Mouse (Mus musculus): ENCODE measurements at regions not wholly inside any gene's neighbourhood (a gene's known extent, or its start where the extent isn't known, plus 50 kb on each side); places are given as distances from the start of the nearest gene placed in this dataset.
"Not testable (repeated sequence)": the region's sequence is repeated elsewhere in the genome, so short reads cannot be mapped to it uniquely, and the experiment has no call there.

DNA sequence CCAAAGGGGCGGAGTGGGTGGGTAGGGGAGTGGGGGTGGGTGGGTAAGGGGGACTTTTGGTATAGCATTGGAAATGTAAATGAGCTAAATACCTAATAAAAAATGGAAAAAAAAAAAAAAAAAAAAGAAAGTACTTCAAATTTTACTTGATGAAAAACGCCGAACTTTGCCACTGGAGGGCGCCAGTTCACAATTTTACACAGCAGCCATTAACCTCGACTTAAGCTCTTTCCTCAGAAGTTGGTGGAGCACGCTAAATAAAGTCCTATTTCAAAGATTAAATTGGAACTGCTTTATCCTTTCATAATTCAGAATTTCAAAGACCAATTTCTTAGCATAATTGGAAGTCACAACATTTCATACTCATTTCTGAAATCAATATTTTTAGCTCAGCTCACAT is 272.7 kb upstream of the Pdzrn3 start:
- H3K4me3 ChIP-seq (ENCODE audit: insufficient read depth, low read length) = not testable (repeated sequence)

DNA sequence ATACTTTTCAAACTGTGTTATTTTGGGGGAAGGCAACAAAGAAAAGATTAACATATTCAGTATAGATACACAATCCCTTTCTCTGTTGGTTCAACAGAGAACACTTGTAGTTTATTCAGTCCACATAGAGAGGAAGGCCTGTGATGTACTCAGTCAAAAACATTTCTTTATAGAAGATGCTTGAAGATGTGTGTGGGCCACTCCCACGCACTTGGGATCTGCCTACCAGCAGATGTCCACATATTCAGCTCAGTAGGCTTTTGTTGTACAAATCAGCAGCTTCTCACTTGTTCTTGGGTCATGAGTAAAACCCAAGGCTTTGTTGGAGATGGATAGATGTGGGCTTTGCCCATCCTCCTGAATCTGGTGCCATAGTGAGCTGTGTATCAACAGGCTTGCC is 239.6 kb upstream of the Pdzrn3 start:
- Histone ChIP-seq H3K27ac (ENCODE audit: insufficient read depth, low read length) (no peak overlapping the region), H3K4me3 (ENCODE audit: insufficient read depth, low read length) (no peak overlapping the region), H3K4me1 (ENCODE audit: control insufficient read depth, insufficient read depth, low read length) (no peaks in the 10 kb centered on the region)
- TF ChIP-seq POLR2A (IDR thresholded peaks at IDR 0.05; ENCODE audit: extremely low read depth, insufficient read depth, low read length) (no peak), CTCF (IDR thresholded peaks at IDR 0.05; ENCODE audit: extremely low read depth, insufficient read depth, low read length) (no peak)

More for the DNA sequence above, 272.7 kb upstream of the Pdzrn3 start:
- H3K27ac ChIP-seq (ENCODE audit: insufficient read depth, low read length); H3K4me1 ChIP-seq (ENCODE audit: control insufficient read depth, insufficient read depth, low read length): not testable (repeated sequence)
- peak; percentile 54 for TF ChIP-seq CTCF (IDR thresholded peaks at IDR 0.05; ENCODE audit: extremely low read depth, insufficient read depth, low read length)

DNA sequence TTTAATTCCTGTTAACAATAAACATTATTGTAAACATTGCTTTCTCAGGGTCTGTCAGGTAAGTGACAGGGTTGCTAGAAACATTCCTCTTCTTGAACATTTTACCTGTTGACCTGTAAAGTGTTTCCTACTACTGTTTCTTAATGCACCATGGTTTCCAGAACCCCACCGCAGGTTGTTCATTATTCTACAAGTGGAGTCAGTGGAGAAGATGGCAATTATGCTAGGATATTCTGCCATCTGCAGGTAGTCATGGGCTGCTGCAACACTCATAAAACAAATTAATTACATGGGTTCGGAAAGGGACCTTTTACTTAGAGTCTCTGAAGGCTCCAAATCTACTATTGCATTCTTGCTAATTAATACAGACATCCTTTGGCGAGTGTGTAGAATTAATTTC is 239.1 kb upstream of the Pdzrn3 start:
- TF ChIP-seq POLR2A (IDR thresholded peaks at IDR 0.05; ENCODE audit: extremely low read depth, insufficient read depth, low read length) (no peak), CTCF (IDR thresholded peaks at IDR 0.05; ENCODE audit: extremely low read depth, insufficient read depth, low read length) (peak; percentile 60)
- H3K4me1 ChIP-seq (ENCODE audit: control insufficient read depth, insufficient read depth, low read length) = no peaks in the 10 kb centered on the region
- no peak overlapping the region for H3K27ac ChIP-seq (ENCODE audit: insufficient read depth, low read length)
- H3K4me3 ChIP-seq (ENCODE audit: insufficient read depth, low read length) = no peak overlapping the region

DNA sequence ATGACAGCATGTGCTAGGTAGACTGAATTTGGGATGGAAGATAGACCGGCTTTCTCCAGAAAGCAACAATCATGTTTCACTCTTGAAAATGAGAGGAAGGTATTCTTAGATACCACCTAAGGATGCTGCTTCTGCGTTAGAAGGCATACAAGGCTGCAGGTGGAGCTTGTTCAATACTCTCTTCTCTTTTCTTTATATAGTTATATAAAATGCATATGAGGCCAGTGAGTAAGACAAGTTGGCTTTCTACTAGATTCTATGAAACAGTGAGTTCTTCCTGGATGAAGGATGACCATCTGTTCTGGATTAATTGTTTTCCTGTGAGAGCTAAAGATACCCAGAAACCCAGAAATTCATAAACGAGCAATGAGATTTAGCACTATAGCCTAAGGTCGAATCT is 231.3 kb upstream of the Pdzrn3 start:
- Histone ChIP-seq H3K4me3 (ENCODE audit: insufficient read depth, low read length) (no peak overlapping the region), H3K27ac (ENCODE audit: insufficient read depth, low read length) (no peak overlapping the region), H3K4me1 (ENCODE audit: control insufficient read depth, insufficient read depth, low read length) (peaks cover 2% of the 10 kb centered on the region; the same call in 1 of the 2 replicates)
- TF ChIP-seq CTCF (IDR thresholded peaks at IDR 0.05; ENCODE audit: extremely low read depth, insufficient read depth, low read length) = no peak
- no peak for TF ChIP-seq POLR2A (IDR thresholded peaks at IDR 0.05; ENCODE audit: extremely low read depth, insufficient read depth, low read length)

DNA sequence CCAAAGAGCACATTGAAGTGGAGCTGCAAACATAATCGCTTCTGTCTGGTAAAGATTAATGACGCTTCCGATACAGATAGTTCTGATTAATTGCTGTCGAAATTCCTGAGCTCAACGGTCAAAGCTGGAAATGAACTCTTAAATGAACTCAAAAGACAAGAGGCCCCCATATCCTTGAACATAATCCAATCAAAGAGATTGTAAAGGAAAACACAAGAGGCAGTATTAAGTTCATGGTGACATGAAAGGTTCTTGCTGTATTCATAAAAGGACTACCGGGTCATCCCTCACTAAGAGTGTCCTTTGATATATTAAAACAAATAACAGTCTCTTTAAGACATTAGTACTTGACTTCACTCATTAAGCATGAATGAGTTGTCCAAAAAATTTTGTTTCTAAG is 225.4 kb upstream of the Pdzrn3 start:
- no peaks in the 10 kb centered on the region for H3K4me1 ChIP-seq (ENCODE audit: control insufficient read depth, insufficient read depth, low read length)
- H3K4me3 ChIP-seq (ENCODE audit: insufficient read depth, low read length) = no peak overlapping the region
- TF ChIP-seq POLR2A (IDR thresholded peaks at IDR 0.05; ENCODE audit: extremely low read depth, insufficient read depth, low read length) = no peak
- no peak for TF ChIP-seq CTCF (IDR thresholded peaks at IDR 0.05; ENCODE audit: extremely low read depth, insufficient read depth, low read length)
- H3K27ac ChIP-seq (ENCODE audit: insufficient read depth, low read length) = no peak overlapping the region

DNA sequence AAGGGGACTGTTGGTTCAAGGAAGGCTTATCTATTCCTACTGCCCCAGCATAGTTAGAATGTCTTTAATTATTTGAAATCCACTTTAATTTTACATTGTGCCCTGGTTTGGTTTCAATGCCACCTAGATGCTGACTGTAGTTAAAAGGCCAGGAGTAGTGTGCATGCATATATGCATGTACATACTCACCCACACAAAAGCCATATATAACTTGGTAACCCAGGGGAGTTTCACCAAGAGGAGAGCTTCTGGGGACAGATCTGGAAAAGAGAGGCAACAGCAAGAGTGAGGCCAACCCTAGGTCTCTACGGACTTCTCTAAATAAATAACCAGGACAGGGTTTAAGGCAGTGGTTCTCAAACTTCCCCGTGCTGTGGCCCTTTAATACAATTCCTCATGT is 219.3 kb upstream of the Pdzrn3 start:
- Histone ChIP-seq H3K27ac (ENCODE audit: insufficient read depth, low read length) (no peak overlapping the region), H3K4me1 (ENCODE audit: control insufficient read depth, insufficient read depth, low read length) (no peaks in the 10 kb centered on the region), H3K4me3 (ENCODE audit: insufficient read depth, low read length) (no peak overlapping the region)
- TF ChIP-seq POLR2A (IDR thresholded peaks at IDR 0.05; ENCODE audit: extremely low read depth, insufficient read depth, low read length) = no peak
- no peak for TF ChIP-seq CTCF (IDR thresholded peaks at IDR 0.05; ENCODE audit: extremely low read depth, insufficient read depth, low read length)

DNA sequence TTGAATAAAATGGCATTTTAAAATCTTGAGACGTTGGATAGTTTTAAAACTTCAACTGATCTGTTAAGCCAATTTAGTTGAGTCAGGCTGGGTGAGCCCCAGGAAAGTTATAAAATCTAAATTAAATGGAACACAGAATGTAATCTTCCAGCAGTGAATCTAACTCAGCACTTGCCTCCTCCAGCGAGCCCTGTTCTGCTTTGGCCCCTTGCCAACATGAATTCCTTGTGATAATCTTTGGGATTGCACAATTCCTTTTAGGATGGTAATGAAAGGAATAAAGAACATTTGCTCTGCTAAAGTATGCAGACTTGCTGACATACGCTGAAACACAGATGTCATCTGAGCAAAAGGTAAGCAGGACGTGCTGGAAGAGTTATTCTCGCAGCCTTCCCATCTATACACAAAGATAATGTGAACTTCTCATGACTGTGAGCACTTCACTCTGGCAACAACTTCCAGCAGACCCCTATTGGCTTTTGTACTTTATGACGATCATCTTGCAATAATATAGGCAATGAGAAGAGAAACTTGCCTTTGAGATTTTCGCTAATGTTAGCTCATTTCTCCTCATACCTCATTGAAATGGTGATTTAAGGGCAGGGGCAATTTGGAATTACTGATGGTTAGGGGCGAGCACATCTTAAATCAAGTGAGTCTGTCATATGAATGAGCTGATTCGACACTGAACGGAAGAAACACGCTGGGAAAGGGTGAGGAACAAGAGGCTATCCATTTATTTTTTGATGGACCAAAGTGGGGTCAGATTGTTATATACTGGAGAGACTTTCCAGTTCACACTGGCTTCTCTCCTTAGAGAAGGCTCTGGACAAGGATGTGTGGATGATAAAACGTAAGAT is 216.3 kb upstream of the Pdzrn3 start:
- Histone ChIP-seq H3K4me3 (ENCODE audit: insufficient read depth, low read length) (no peak overlapping the region), H3K4me1 (ENCODE audit: control insufficient read depth, insufficient read depth, low read length) (no peaks in the 10 kb centered on the region), H3K27ac (ENCODE audit: insufficient read depth, low read length) (no peak overlapping the region)
- no peak for TF ChIP-seq POLR2A (IDR thresholded peaks at IDR 0.05; ENCODE audit: extremely low read depth, insufficient read depth, low read length)
- no peak for TF ChIP-seq CTCF (IDR thresholded peaks at IDR 0.05; ENCODE audit: extremely low read depth, insufficient read depth, low read length)

DNA sequence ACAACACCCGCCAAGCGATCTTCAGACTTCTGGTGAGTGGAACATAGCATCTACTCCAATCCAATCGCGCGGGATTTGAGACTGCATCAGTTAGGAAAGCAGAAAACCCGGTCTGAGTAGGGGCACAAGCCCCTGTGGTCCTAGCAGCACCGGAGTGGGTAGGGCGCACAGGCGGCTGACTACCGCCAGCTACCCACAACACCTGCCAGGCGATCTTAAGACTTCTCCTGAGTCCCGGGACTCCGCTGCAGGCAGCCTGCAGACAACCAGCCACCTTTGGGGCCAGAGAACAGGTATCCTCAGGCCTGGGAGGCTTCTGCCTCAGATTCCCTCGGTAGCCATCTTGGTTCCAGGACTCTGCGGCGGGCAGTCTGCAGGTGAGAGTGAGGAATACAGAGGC is 208.2 kb upstream of the Pdzrn3 start:
- H3K27ac ChIP-seq (ENCODE audit: insufficient read depth, low read length) = no peak overlapping the region
- TF ChIP-seq CTCF (IDR thresholded peaks at IDR 0.05; ENCODE audit: extremely low read depth, insufficient read depth, low read length) (no peak), POLR2A (IDR thresholded peaks at IDR 0.05; ENCODE audit: extremely low read depth, insufficient read depth, low read length) (no peak)
- no peaks in the 10 kb centered on the region for H3K4me1 ChIP-seq (ENCODE audit: control insufficient read depth, insufficient read depth, low read length)

DNA sequence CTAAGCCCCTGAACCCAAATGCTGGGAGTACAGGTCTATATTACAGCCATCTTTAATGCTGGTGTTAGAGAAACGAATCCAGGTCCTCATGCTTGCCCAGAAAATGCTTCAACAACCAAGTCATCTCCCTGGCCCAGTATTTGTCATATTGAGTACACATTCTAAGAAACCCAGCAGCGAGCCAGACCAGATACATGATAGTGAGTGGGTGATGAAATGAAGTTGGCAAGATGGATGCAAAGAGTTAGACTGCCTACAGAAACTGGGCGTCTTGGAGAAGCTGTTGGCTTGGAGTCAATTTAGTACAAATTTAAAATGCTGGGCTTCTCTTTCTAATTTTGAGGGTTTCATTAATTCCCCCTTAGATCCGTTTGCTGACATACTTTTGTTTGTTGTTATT is 203.1 kb upstream of the Pdzrn3 start:
- no peak for TF ChIP-seq POLR2A (IDR thresholded peaks at IDR 0.05; ENCODE audit: extremely low read depth, insufficient read depth, low read length)
- no peak for TF ChIP-seq CTCF (IDR thresholded peaks at IDR 0.05; ENCODE audit: extremely low read depth, insufficient read depth, low read length)
- Histone ChIP-seq H3K4me3 (ENCODE audit: insufficient read depth, low read length) (no peak overlapping the region), H3K27ac (ENCODE audit: insufficient read depth, low read length) (no peak overlapping the region), H3K4me1 (ENCODE audit: control insufficient read depth, insufficient read depth, low read length) (no peaks in the 10 kb centered on the region)

More for the DNA sequence above, 208.2 kb upstream of the Pdzrn3 start:
- H3K4me3 ChIP-seq (ENCODE audit: insufficient read depth, low read length) = no peak overlapping the region

DNA sequence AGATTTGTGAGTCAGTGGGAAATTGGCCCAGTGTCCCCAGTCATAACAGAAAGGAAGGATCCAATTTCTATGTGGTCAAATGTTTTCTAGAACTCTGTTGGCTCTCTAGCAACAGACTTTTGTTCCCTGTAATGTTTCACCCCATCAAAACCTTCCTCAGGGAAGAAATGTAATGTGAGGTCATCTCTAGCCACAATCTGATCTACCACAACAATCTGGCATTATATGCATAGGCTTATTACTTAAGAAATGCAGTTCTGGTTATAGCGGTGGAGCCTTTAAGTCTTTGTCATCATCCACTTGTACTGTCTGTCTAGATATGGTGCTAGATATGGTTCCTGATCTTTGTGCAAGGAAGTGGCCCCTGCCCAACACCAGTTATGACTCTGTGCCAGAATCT is 178.4 kb upstream of the Pdzrn3 start:
- Histone ChIP-seq H3K4me1 (ENCODE audit: control insufficient read depth, insufficient read depth, low read length) (no peaks in the 10 kb centered on the region; the same call in 1 of the 2 replicates), H3K4me3 (ENCODE audit: insufficient read depth, low read length) (no peak overlapping the region), H3K27ac (ENCODE audit: insufficient read depth, low read length) (no peak overlapping the region)
- no peak for TF ChIP-seq POLR2A (IDR thresholded peaks at IDR 0.05; ENCODE audit: extremely low read depth, insufficient read depth, low read length)
- no peak for TF ChIP-seq CTCF (IDR thresholded peaks at IDR 0.05; ENCODE audit: extremely low read depth, insufficient read depth, low read length)

Measured in cortical plate, adult 2 months (tissue).